Mouse (Mus musculus) urinary bladder, postnatal 10 days (tissue): ENCODE measurements around the gene Atoh8.

Experiments used
- DNase-seq: peaks from one replicate; pipeline ENCODE4 v3.0.0; 2022; ENCODE audit warnings: low spot score

The Atoh8 gene

GRCm38 (mm10) chr6:72227665-72228265 is 7.6 kb downstream of the Atoh8 start:
- DNase-seq: no peak

- no peak for DNase-seq
These were observed 8.4 kb downstream of the Atoh8 start for GRCm38 (mm10) chr6:72227011-72227410.

- DNase-seq: no peak
These were observed 9.7 kb downstream of the Atoh8 start for GRCm38 (mm10) chr6:72225686-72226085.

DNA sequence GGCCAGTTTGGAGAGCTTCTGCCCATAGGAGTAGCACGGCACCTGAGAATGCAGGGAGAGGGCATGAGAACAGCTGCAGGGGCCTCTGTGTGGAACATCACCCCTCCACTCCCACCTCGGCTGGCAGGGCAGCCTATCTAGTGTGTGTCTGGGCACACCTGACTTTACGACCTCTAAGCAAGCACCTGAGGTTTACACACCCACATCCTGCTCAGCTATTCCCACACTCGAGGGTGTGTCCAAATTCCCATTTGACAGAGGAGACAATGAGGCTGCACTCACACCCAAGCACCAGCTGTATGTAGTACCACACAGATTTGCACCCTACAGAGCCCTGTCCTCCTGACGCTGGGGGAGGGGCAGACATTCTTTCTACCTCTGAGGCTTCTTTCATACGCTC is 11.5 kb downstream of the Atoh8 start:
- DNase-seq: no peak

GRCm38 (mm10) chr6:72222876-72223275 is 12.5 kb downstream of the Atoh8 start:
- no peak for DNase-seq

DNA sequence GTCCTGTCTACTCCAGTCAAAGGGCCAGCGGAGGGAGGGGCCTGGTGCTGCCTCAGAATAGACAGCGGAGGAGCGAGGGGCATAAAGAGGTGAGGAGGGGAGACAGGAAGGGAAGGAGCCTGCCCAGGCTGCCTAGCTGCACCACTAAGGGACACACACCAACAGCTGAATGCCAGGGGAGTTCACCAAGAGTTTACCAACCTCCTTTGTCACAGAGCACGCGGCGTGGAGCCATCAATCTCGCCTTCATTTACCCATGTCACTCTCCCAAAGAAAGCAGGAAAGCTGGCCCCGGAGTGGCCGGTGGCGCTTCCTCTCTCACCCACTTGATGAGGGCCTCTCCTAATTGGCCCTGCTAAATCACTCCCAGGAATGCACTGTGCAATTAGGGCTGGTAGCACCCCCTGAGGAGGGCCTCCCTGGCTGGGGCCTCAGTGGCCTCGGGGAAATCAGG is 13.1 kb downstream of the Atoh8 start:
- DNase-seq: no peak

DNA sequence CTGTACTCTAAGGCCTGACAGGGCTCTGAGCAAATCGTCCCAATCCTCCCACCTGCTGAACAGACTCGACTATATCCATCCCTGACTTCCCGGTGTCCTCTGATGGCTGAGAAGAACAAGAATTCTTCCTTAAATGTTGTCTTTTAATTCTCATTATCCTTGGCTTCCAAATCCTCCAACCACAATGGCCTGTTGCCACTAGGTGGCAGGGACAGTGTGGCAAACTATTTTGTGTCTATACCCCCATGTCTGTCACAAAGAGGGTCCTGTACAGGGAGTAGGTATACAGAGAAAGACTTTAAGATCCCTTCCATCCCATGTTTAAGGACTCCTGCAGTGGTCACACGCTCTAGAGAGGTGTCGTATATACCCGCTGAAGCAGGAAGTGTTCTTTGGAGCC is 14.1 kb downstream of the Atoh8 start:
- no peak for DNase-seq

GRCm38 (mm10) chr6:72219549-72219948 is 15.8 kb downstream of the Atoh8 start:
- DNase-seq: no peak

GRCm38 (mm10) chr6:72218281-72218680 is 17.1 kb downstream of the Atoh8 start:
- DNase-seq: no peak

DNA sequence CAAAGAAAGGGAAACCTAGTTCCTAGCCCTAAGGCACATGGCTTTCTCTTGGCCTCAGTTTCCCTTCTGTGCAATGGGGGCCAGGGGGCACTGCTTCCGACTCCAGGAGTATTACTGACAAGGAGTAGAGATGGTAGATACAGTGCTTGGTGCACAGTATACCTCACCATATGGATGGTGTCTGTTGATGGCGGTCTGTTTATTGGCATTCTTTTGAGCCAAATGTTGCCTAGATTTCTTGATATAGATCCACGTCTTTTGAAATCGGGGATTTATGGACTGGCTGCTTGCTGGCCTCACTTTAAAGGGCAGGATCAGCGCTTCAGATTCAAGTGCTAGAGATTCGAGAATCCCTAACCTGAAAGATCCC is 18.0 kb downstream of the Atoh8 start:
- no peak for DNase-seq

DNA sequence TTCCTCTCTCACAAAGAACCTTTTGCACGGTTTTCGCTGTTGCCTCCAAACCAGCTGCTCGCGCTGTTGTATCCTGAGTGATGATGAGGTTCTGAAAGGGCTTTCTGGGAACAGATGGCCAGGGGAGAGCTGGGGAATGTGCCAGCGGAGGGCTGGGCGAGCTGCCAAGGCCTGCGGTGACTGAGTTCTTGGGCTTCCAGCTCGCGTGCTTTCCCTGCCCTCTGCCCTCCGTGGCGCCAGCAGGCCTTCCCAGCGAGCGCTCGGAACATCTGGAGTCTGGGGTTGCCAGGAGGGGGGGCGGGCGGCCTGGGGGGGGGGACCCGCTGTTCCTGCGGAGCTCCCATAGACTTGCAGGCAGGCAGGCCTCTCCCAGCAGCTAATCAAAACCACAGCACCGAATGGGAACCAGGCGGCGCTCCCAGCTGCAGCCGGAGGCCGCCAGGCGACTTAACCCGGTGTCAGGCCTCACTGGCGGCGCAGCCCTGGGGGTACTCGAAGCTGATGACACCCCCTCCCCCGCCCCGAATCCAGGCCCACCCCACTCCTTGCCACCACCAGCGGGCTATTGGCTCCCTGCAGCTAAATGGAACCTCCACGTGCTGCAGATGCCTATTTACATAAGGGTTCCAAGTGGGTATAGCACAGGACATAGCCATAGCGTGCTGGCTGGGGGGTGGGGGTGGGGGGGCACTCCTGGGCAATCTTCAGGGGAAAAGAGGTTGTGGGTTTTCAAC is 18.5 kb downstream of the Atoh8 start:
- DNase-seq: peak; percentile 98

- DNase-seq: no peak
These were observed 19.8 kb downstream of the Atoh8 start for GRCm38 (mm10) chr6:72215582-72215981.

- DNase-seq: no peak
These were observed 24.0 kb downstream of the Atoh8 start for GRCm38 (mm10) chr6:72211360-72211759.

DNA sequence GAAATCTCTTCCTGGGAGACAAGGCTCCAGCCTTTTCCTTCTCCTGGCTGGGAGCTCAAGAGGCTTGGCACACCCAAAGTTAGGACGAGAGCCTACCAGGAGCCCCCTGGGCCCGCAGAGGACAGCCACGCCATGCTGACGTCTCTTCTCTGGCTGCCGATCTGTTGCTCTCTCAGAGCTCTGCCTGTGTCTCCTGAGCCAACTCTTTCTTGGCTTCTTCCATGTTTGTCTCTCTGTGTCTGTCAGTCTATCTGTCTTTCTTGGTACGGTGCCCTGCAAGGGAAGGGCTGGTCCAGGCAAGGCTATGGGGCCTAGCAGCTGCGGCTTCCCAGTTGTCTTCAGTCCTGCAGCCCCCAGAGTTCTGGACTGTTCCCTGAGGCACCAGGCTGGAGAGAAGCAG is 24.6 kb downstream of the Atoh8 start:
- no peak for DNase-seq

GRCm38 (mm10) chr6:72209738-72210137 is 25.6 kb downstream of the Atoh8 start:
- no peak for DNase-seq

DNA sequence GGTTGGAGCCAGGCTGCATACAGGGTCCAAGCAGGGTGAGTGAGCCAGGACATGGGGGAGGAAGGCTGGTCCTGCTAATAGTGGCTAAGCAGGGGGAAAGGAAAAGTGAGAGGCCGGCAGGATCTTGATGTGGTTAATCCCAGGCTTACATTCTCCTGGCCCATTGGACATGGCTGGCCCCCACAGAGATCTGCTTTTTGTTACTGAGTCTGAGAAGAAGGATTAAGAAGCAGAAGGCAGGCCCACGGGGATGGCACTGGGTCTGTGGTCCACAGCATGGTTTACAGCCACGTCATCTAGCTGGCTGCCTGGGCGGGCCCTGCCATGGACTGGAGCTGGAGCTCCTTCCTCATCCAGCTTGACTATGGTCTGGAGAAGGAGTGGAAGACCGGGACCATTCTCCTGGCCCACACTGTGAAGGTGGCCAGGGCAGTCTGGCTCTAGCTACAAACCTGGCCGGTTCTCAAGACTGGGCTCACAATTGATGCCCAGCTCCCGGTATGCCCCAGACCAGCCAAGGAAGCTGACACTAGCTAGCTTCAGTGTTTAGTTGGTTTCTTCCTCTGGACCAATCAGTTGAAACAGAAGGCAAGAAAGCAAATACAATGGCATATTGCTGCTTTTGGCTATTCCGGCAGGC is 26.9 kb downstream of the Atoh8 start:
- no peak for DNase-seq

DNA sequence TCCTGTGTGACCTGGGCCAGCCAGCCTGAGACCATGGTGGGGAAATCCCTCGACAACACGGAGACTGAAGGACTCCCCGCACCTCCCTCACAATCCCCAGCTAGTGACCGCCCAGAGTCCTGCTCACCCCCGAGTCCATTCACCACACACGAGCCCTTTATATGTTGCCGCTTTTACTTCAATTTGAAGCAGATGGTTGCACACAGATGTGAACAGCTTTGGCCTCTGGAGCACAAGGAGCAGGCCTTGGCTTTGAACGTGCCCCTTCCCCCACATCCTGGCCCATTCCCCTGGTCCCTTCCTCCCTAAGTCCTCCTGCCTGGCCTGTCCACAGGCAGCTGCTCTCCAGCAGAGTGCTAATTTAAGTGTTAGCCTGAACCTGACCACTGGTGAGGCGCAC is 29.4 kb downstream of the Atoh8 start:
- DNase-seq: no peak

- no peak for DNase-seq
These were observed 30.5 kb downstream of the Atoh8 start for GRCm38 (mm10) chr6:72204858-72205257.

GRCm38 (mm10) chr6:72203279-72203678 is 32.1 kb downstream of the Atoh8 start:
- no peak for DNase-seq

DNA sequence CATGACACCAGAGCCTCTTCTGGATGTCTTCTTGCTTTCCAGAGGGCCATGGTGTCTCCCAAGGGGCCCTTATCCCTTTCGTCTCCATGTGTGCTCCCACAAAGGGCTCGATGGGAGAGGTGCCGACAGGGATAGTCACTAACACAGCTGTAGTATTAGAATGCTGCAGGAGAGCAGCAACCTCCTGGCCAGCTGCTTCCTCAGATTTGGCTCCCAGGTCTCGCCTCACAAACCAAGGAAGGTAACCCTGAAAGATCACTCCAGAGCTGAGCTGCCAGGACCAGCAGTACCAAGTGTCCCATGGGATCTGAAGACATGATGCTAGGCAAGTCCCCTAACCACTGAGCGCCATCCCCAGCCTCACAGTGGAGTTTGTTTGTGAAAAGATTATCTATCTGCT is 32.6 kb downstream of the Atoh8 start:
- no peak for DNase-seq

DNA sequence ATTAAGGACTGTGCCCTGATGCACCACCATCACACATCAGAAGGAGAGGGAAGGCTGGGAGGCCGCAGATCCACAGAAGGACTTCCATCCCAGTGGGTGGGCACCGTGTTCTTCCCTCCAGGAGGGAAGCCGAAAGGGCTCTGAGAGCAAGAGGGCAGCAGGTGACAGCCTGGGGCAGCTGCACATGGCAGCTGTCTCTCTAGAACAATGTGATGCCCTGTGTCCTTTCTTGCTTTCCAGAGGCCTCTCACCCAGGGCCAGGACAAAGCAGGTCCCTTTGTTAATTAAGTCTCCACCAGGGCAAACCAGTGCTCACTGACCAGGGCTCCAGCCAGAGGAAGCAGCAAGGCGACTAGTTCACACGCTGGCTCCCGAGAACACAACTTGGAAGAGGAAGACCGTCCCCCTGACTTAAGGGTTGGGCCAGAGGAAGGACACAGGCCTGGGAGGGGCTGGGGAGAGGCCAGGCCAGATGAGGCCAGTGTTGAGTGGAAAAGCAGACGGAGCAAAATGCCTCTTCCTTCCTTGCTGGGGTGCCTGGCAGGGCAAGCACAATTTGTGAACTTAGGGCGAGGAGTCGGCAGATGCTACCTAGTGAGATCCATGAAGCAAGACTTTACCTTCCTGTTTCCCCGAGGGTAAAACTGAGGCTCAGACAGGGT is 34.7 kb downstream of the Atoh8 start:
- DNase-seq: no peak

DNA sequence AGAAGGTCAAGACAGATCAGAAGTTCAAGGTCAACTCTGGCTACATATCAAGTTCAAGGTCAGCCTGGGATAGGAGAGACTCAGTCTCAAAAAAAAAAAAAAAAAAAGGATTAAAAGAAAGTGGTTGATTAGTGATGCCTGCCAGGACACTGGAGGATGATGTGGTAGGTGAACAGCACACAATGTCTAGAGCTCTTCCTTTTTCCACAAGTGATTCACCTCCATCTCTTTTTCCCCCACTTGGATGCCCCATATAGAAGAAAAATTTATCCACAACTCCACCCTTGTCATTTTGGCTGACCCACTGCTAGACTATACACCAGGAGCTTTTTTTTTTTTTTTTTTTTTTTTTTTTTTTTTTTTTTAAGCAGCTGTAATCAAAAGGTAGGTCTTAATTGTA is 37.9 kb downstream of the Atoh8 start:
- DNase-seq: no peak

GRCm38 (mm10) chr6:72196660-72197059 is 38.7 kb downstream of the Atoh8 start:
- DNase-seq: no peak
